Mouse (Mus musculus) ovary, postnatal 14 days (tissue): Measurements from ENCODE around the gene Eno2.
"Not testable (repeated sequence)": the region's sequence is repeated elsewhere in the genome, so short reads cannot be mapped to it uniquely, and the experiment has no call there.

Experiments used
- DNase-seq: peaks from one replicate; pipeline ENCODE4 v3.0.0; 2022; ENCODE audit warnings: low spot score

Eno2 gene

GRCm38 (mm10) chr6:124769101-124769765, at the start of gene Eno2:
Gene Eno2, minus strand, starts transcription at chr6:124769673.
- DNase-seq = peak; percentile 27

- no peak for DNase-seq
Measured at GRCm38 (mm10) chr6:124817971-124818370, 48.5 kb upstream of the Eno2 start.

- no peak for DNase-seq
Measured at GRCm38 (mm10) chr6:124817563-124817962, 48.1 kb upstream of the Eno2 start.

- DNase-seq = no peak
Measured at GRCm38 (mm10) chr6:124817125-124817524, 47.7 kb upstream of the Eno2 start.

- no peak for DNase-seq
Measured at GRCm38 (mm10) chr6:124816611-124817010, 47.1 kb upstream of the Eno2 start.

- DNase-seq = no peak
Measured at GRCm38 (mm10) chr6:124814858-124815774, 45.6 kb upstream of the Eno2 start.

- DNase-seq = no peak
Measured at GRCm38 (mm10) chr6:124814448-124814847, 45.0 kb upstream of the Eno2 start.

GRCm38 (mm10) chr6:124813933-124814332, 44.5 kb upstream of the Eno2 start, which contains the start of gene Tpi1:
Gene Tpi1, minus strand, starts transcription at chr6:124814296.
- peak; percentile 91 for DNase-seq

GRCm38 (mm10) chr6:124813496-124813895, 44.0 kb upstream of the Eno2 start:
- peak; percentile 43 for DNase-seq

GRCm38 (mm10) chr6:124812848-124813247, 43.4 kb upstream of the Eno2 start:
- DNase-seq = no peak

- no peak for DNase-seq
Measured at GRCm38 (mm10) chr6:124811701-124812560, 42.5 kb upstream of the Eno2 start.

GRCm38 (mm10) chr6:124811403-124811665, 41.9 kb upstream of the Eno2 start:
- no peak for DNase-seq

GRCm38 (mm10) chr6:124810566-124811402, 41.3 kb upstream of the Eno2 start:
- DNase-seq = not testable (repeated sequence)

- no peak for DNase-seq
Measured at GRCm38 (mm10) chr6:124809775-124810538, 40.5 kb upstream of the Eno2 start.

GRCm38 (mm10) chr6:124809052-124809774, 39.7 kb upstream of the Eno2 start:
- DNase-seq = peak; percentile 78

GRCm38 (mm10) chr6:124808358-124809012, 39.0 kb upstream of the Eno2 start, which contains the start of gene Spsb2:
Gene Spsb2, plus strand, starts transcription at chr6:124808661.
- peak; percentile 70 for DNase-seq

GRCm38 (mm10) chr6:124807986-124808357, 38.5 kb upstream of the Eno2 start:
- DNase-seq = no peak

- DNase-seq = no peak
Measured at GRCm38 (mm10) chr6:124807366-124807765, 37.9 kb upstream of the Eno2 start.

GRCm38 (mm10) chr6:124806446-124807140, 37.1 kb upstream of the Eno2 start:
- no peak for DNase-seq
